Mouse (Mus musculus) limb, embryonic 15.5 days (tissue): ENCODE data around the gene Ofd1. TPM values are rescaled to one million over a fixed set of nuclear protein-coding genes. Genes with fewer than 3 reads are reported as not detected.

Source experiments
- ATAC-seq: fragments of 200-750 bp; cut with Nextera tagmentation; 2 replicates; pipeline ENCODE4 v1.8.0; 2017; ENCODE audit warnings: low read depth, moderate TSS enrichment; ENCODE audit not compliant: insufficient number of reproducible peaks, low FRiP score, low TSS enrichment
- H3K27ac ChIP-seq: fragments of 300-500 bp; sonication (generic); 2 replicates; pipeline ENCODE4 v1.5.1; 2015; ENCODE audit warnings: moderate library complexity, mild to moderate bottlenecking, inconsistent platforms
- H3K27me3 ChIP-seq: fragments of 300-500 bp; sonication (generic); 2 replicates; pipeline ENCODE4 v1.6.1; 2015; ENCODE audit warnings: inconsistent platforms
- H3K36me3 ChIP-seq: fragments of 300-500 bp; sonication (generic); 2 replicates; pipeline ENCODE4 v1.6.1; 2015; ENCODE audit warnings: inconsistent platforms
- H3K4me1 ChIP-seq: fragments of 300-500 bp; sonication (generic); 2 replicates; pipeline ENCODE4 v1.6.1; 2015; ENCODE audit warnings: inconsistent platforms
- H3K4me2 ChIP-seq: fragments of 300-500 bp; sonication (generic); 2 replicates; pipeline ENCODE4 v1.6.1; 2015; ENCODE audit warnings: mild to moderate bottlenecking, inconsistent platforms
- H3K4me3 ChIP-seq: fragments of 300-500 bp; sonication (generic); 2 replicates; pipeline ENCODE4 v1.5.1; 2015; ENCODE audit warnings: mild to moderate bottlenecking, inconsistent platforms
- H3K9ac ChIP-seq: fragments of 300-500 bp; sonication (generic); 2 replicates; pipeline ENCODE4 v1.6.1; 2015; ENCODE audit warnings: inconsistent platforms
- H3K9me3 ChIP-seq: fragments of 300-500 bp; sonication (generic); 2 replicates; pipeline ENCODE4 v1.6.1; 2016; ENCODE audit warnings: inconsistent platforms
- WGBS: fragments of 180-500 bp; shearing (Covaris S2); methylation state at CpG from one replicate; pipeline ENCODE4 v1.1.7; 2015; 5-methylcytosine and 5-hydroxymethylcytosine counted together
- polyA plus RNA-seq: library from polyadenylated mRNA; unstranded; fragments of >200 nt; fragmentation: Nextera tagmentation; extraction: Ambion mirVana; gene quantifications from 2 replicates; pipeline ENCODE4 v1.2.1, GENCODE M21; 2015

The Ofd1 gene
- polyA plus RNA-seq, 1 experiment from 2014 or later = 5.8 TPM

DNA sequence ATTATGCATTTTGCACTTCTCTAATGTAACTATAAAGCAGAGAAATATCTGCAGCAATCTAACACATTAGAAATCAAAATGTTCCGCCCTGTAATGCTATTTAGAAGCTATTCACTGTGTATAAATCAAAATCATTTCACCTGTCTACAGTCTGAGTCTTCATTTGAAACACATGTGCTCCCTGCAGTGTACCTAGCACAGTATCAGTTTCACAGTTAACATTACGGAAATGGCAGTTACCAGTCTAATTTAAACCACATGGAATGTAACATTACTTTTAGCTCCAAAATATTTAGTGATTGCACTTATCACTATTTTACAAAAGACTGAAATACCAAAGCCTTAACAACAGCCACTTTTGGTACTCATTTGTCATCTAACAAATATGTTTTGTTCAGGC lies 5.7 kb downstream of the Ofd1 start:
- no peak for ATAC-seq
- Histone ChIP-seq H3K9me3 (no peaks in the 10 kb centered on the region), H3K27me3 (peaks cover 15% of the 10 kb centered on the region; the same call in 1 of the 2 replicates), H3K4me1 (no peaks in the 10 kb centered on the region), H3K9ac (no peak overlapping the region), H3K36me3 (no peaks in the 10 kb centered on the region), H3K27ac (no peak overlapping the region), H3K4me2 (no peak overlapping the region), H3K4me3 (no peak overlapping the region)
- WGBS = 49% methylated on average over 2 of the region's 2 CpGs

GRCm38 (mm10) chrX:166416196-166416595 lies 24.3 kb downstream of the Ofd1 start:
- WGBS = 84% methylated on average over 6 of the region's 6 CpGs
- no peak overlapping the region for H3K4me3 ChIP-seq
- no peak overlapping the region for H3K4me2 ChIP-seq
- no peaks in the 10 kb centered on the region for H3K4me1 ChIP-seq
- H3K9ac ChIP-seq = no peak overlapping the region
- H3K36me3 ChIP-seq = no peaks in the 10 kb centered on the region
- ATAC-seq = no peak
- no peaks in the 10 kb centered on the region for H3K9me3 ChIP-seq
- H3K27me3 ChIP-seq = no peaks in the 10 kb centered on the region; the same call in 1 of the 2 replicates
- H3K27ac ChIP-seq = no peak overlapping the region

DNA sequence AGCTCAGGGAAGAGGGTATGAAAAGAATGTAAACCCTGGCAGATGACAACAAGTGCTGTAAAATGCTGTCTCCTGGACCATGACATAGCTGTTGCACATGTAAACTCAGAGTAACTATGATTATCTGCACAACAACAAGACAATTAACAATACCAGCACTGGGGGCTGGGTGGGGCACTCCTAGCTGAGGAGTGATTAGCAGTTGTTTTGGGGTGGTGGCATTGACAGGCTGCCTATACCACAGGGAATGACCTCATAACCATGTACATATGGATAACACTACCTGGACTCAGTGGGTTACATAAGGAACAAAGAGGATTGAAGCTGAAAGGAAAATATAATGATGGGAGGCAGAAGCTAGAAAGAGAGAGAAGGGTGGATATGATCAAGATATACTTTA lies 32.6 kb downstream of the Ofd1 start:
- H3K36me3 ChIP-seq = peaks cover 11% of the 10 kb centered on the region; the same call in 1 of the 2 replicates
- H3K4me2 ChIP-seq = no peak overlapping the region
- H3K27me3 ChIP-seq = no peaks in the 10 kb centered on the region; the same call in 1 of the 2 replicates
- H3K9me3 ChIP-seq = no peaks in the 10 kb centered on the region
- H3K9ac ChIP-seq = no peak overlapping the region
- no peaks in the 10 kb centered on the region for H3K4me1 ChIP-seq
- no peak overlapping the region for H3K27ac ChIP-seq
- no peak overlapping the region for H3K4me3 ChIP-seq
- ATAC-seq = no peak

GRCm38 (mm10) chrX:166393753-166394152 lies 46.8 kb downstream of the Ofd1 start:
- WGBS = 80% methylated on average over 1 of the region's 1 CpGs
- H3K27ac ChIP-seq = no peak overlapping the region
- ATAC-seq = no peak
- no peaks in the 10 kb centered on the region for H3K9me3 ChIP-seq
- H3K4me2 ChIP-seq = no peak overlapping the region
- no peak overlapping the region for H3K4me3 ChIP-seq
- no peaks in the 10 kb centered on the region for H3K36me3 ChIP-seq
- H3K9ac ChIP-seq = no peak overlapping the region
- H3K27me3 ChIP-seq = 0 out of 2 replicates have a peak, but pooled peaks cover 6% of the 10 kb centered on the region
- no peaks in the 10 kb centered on the region for H3K4me1 ChIP-seq

DNA sequence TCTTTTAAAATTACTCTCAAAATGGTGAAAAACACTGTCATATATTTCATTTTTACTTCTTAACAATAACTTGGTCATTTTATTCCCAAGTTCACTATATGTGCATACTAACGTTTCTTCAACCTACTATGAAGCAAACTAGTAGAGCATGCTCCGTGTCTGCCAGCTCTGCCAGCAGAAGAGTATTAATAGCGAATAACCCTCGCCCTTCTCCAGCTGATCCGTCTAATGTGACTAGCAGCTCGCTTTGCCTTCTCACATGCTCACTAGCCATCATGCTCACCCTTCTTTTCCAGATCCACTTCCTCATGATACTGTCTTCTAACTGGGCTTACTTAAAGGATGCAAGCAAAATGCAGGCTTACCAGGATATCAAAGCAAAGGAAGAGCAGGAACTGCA lies 53.8 kb downstream of the Ofd1 start:
- no peaks in the 10 kb centered on the region for H3K4me1 ChIP-seq
- no peaks in the 10 kb centered on the region for H3K9me3 ChIP-seq
- peaks cover 16% of the 10 kb centered on the region for H3K27me3 ChIP-seq

GRCm38 (mm10) chrX:166384935-166385334 lies 55.6 kb downstream of the Ofd1 start:
- no peaks in the 10 kb centered on the region for H3K36me3 ChIP-seq
- H3K4me1 ChIP-seq = no peaks in the 10 kb centered on the region
- H3K9me3 ChIP-seq = no peaks in the 10 kb centered on the region
- H3K4me3 ChIP-seq = no peak overlapping the region
- no peak overlapping the region for H3K4me2 ChIP-seq
- H3K9ac ChIP-seq = no peak overlapping the region
- WGBS = 63% methylated on average over 3 of the region's 3 CpGs
- no peak overlapping the region for H3K27ac ChIP-seq
- ATAC-seq = no peak
- peaks cover 16% of the 10 kb centered on the region for H3K27me3 ChIP-seq

More for the DNA sequence above, 53.8 kb downstream of the Ofd1 start:
- Histone ChIP-seq H3K27ac (no peak overlapping the region), H3K4me2 (no peak overlapping the region), H3K4me3 (no peak overlapping the region), H3K36me3 (no peaks in the 10 kb centered on the region), H3K9ac (no peak overlapping the region)
- 78% methylated on average over 6 of the region's 6 CpGs for WGBS
- ATAC-seq = no peak

- WGBS = 82% methylated on average over 2 of the region's 2 CpGs
- no peak overlapping the region for H3K27ac ChIP-seq
- H3K4me3 ChIP-seq = no peak overlapping the region
- H3K36me3 ChIP-seq = no peaks in the 10 kb centered on the region
- ATAC-seq = no peak
- no peaks in the 10 kb centered on the region for H3K9me3 ChIP-seq
- H3K27me3 ChIP-seq = peaks cover 21% of the 10 kb centered on the region
- H3K4me2 ChIP-seq = no peak overlapping the region
- H3K4me1 ChIP-seq = no peaks in the 10 kb centered on the region
- H3K9ac ChIP-seq = no peak overlapping the region
These were observed 56.9 kb downstream of the Ofd1 start for GRCm38 (mm10) chrX:166383606-166384005.

DNA sequence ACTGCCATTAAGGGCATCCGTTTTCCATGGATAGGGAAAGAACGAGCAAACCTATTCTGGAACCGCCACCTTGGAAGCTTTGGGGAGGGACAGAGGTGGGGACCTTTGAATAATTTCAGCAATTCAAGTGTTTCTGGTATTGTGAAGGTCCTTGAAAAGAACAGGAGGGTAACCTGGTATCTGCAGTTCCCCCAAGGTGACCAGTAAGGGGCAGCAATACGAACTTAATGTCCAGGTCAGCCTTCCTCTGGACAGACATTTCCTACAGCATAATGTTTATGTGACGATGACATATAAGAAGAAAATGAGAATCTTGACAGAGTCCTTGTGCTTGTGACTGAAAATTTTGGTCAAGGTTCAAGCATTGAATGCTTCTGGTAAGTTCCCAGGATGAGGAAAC lies 61.9 kb downstream of the Ofd1 start:
- WGBS = 86% methylated on average over 5 of the region's 5 CpGs
- Histone ChIP-seq H3K4me2 (no peak overlapping the region), H3K9me3 (no peaks in the 10 kb centered on the region), H3K4me1 (no peaks in the 10 kb centered on the region), H3K27ac (no peak overlapping the region), H3K36me3 (no peaks in the 10 kb centered on the region), H3K4me3 (no peak overlapping the region), H3K9ac (no peak overlapping the region), H3K27me3 (peaks cover 9% of the 10 kb centered on the region; the same call in 1 of the 2 replicates)
- ATAC-seq = no peak

DNA sequence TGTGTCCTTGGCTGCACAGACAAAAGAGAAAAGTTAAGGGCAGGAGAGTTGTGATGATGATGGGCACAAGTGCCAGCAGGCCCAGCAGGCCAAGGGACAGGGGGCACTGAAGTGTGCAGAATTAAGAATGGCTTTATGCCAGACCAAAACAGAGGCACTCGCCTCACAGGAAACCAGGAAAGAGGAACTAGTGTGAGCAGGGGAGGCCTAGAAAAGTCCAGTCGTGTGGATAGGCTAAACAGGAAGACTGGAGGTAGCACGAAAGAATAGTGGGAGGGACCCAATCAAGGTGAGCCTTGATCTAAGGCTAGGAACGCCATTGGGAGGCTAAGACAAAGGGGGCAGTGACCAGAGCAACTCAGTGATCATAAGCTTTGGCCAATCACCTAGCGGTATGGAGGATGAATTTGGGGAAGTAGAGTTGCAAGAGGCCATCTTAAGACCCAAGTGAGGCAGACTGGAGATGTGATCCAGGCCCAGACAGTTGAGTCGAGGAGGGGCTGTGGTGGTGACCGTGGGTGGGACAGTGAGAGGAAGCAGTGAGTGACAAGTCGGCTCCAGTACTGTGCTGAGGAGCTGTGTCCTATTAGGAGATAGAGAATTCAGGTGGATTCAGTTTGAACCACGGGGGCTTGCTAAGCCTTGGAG lies 63.7 kb downstream of the Ofd1 start:
- Histone ChIP-seq H3K9ac (no peak overlapping the region), H3K27me3 (peaks cover 7% of the 10 kb centered on the region; the same call in 1 of the 2 replicates), H3K4me3 (no peak overlapping the region), H3K4me2 (no peak overlapping the region), H3K36me3 (no peaks in the 10 kb centered on the region), H3K9me3 (no peaks in the 10 kb centered on the region), H3K27ac (no peak overlapping the region), H3K4me1 (no peaks in the 10 kb centered on the region)
- WGBS = 79% methylated on average over 9 of the region's 9 CpGs
- no peak for ATAC-seq

GRCm38 (mm10) chrX:166365458-166366213 lies 74.9 kb downstream of the Ofd1 start:
- H3K9me3 ChIP-seq = no peaks in the 10 kb centered on the region
- H3K4me1 ChIP-seq = no peaks in the 10 kb centered on the region
- ATAC-seq = no peak
- H3K9ac ChIP-seq = no peak overlapping the region
- no peak overlapping the region for H3K4me3 ChIP-seq
- H3K27ac ChIP-seq = no peak overlapping the region
- H3K27me3 ChIP-seq = peaks cover 10% of the 10 kb centered on the region; the same call in 1 of the 2 replicates
- no peak overlapping the region for H3K4me2 ChIP-seq
- no peaks in the 10 kb centered on the region for H3K36me3 ChIP-seq
- WGBS = 83% methylated on average over 8 of the region's 8 CpGs

GRCm38 (mm10) chrX:166360455-166360854 lies 80.0 kb downstream of the Ofd1 start:
- WGBS = 78% methylated on average over 4 of the region's 4 CpGs
- no peak for ATAC-seq

GRCm38 (mm10) chrX:166359927-166360440 lies 80.5 kb downstream of the Ofd1 start:
- Histone ChIP-seq H3K4me2 (no peak overlapping the region), H3K9me3 (no peaks in the 10 kb centered on the region), H3K36me3 (no peaks in the 10 kb centered on the region), H3K27ac (no peak overlapping the region), H3K27me3 (peaks cover 15% of the 10 kb centered on the region; the same call in 1 of the 2 replicates), H3K4me1 (no peaks in the 10 kb centered on the region), H3K4me3 (no peak overlapping the region), H3K9ac (no peak overlapping the region)
- 74% methylated on average over 2 of the region's 2 CpGs for WGBS
- no peak for ATAC-seq

More at GRCm38 (mm10) chrX:166360455-166360854, 80.0 kb downstream of the Ofd1 start:
- Histone ChIP-seq H3K27me3 (peaks cover 15% of the 10 kb centered on the region; the same call in 1 of the 2 replicates), H3K9ac (no peak overlapping the region), H3K4me1 (no peaks in the 10 kb centered on the region), H3K4me2 (no peak overlapping the region), H3K27ac (no peak overlapping the region), H3K4me3 (no peak overlapping the region), H3K9me3 (no peaks in the 10 kb centered on the region), H3K36me3 (no peaks in the 10 kb centered on the region)
